Mouse (Mus musculus): ENCODE data around the gene Gm10053.
"Not testable (repeated sequence)": the region's sequence is repeated elsewhere in the genome, so short reads cannot be mapped to it uniquely, and the experiment has no call there.

Gm10053 gene

GRCm38 (mm10) chr19:24875129-24875870 lies at the start of gene Gm10053:
TSS of gene Gm10053 (plus strand) at chr19:24875686.
- not testable (repeated sequence) for DNase-seq

- DNase-seq, result no peak
Observed at GRCm38 (mm10) chr19:24842080-24842479, 33.4 kb upstream of the Gm10053 start.

GRCm38 (mm10) chr19:24845007-24845546 lies 30.4 kb upstream of the Gm10053 start:
- peak; percentile 15 to 18 for DNase-seq

GRCm38 (mm10) chr19:24848345-24848744 lies 27.1 kb upstream of the Gm10053 start:
- DNase-seq, result no peak

GRCm38 (mm10) chr19:24848844-24849243 lies 26.6 kb upstream of the Gm10053 start:
- peak; percentile 22 to 23 for DNase-seq

- peak; percentile 71 to 77 for DNase-seq
Observed at GRCm38 (mm10) chr19:24851456-24852315, 23.8 kb upstream of the Gm10053 start.

- no peak for DNase-seq
Observed at GRCm38 (mm10) chr19:24861276-24861611, 14.2 kb upstream of the Gm10053 start.

GRCm38 (mm10) chr19:24861612-24862451 lies 13.7 kb upstream of the Gm10053 start, which contains the start of gene Pgm5:
TSS of gene Pgm5 (minus strand) at chr19:24861855.
- DNase-seq, result peak; percentile 23 to 39

GRCm38 (mm10) chr19:24865436-24865835 lies 10.1 kb upstream of the Gm10053 start:
- DNase-seq, result no peak

GRCm38 (mm10) chr19:24871037-24871635 lies 4.3 kb upstream of the Gm10053 start:
- peak; percentile 86 to 91 for DNase-seq

GRCm38 (mm10) chr19:24873873-24874272 lies 1.6 kb upstream of the Gm10053 start:
- peak; percentile 43 to 59 for DNase-seq

- DNase-seq, result no peak
Observed at GRCm38 (mm10) chr19:24881237-24881636, 5.8 kb downstream of the Gm10053 start.

- DNase-seq, result peak; percentile 75 to 83
Observed at GRCm38 (mm10) chr19:24885504-24885903, 10.0 kb downstream of the Gm10053 start.

- no peak for DNase-seq
Observed at GRCm38 (mm10) chr19:24886888-24887287, 11.4 kb downstream of the Gm10053 start.

- no peak for DNase-seq
Observed at GRCm38 (mm10) chr19:24896536-24896935, 21.1 kb downstream of the Gm10053 start.

GRCm38 (mm10) chr19:24897006-24897895 lies 21.8 kb downstream of the Gm10053 start:
- peak; percentile 32 to 33 for DNase-seq

- peak in 1 of 2 experiments; percentile 38 for DNase-seq
Observed at GRCm38 (mm10) chr19:24897896-24898736, 22.6 kb downstream of the Gm10053 start.

GRCm38 (mm10) chr19:24898737-24899577 lies 23.5 kb downstream of the Gm10053 start:
- peak in 1 of 2 experiments; percentile 50 for DNase-seq
